ENCODE assay signal across 21 mouse cellular contexts in the genomic region with DNA sequence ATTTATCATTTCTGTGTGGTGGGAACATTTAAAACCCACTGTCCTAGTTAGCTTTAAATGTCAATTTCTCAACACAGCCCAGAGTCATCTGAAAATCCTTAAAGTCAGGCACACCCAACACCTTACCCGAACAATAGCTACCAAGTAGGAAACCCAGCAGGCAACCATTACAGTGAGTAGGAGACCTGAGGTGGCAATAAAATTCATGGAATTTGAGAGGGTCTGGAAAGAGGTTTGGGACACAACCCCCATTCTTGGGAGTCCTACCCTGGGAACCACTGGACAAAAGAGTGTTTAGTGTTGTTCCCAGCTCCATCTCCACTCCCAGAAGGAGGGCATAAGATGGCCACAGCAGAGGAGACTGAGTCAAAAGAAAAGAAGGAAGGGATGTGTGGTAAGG. TPM values are rescaled to one million over a fixed set of nuclear protein-coding genes. Genes with fewer than 3 reads are reported as not detected.
DNase-seq lines count a peak whose midpoint lies in the region; TF ChIP-seq lines count a peak whose summit lies in the region.
"Had no signal": no experiment of that assay in that cellular context is flagged by ENCODE, and none has a peak within 500 bp of the region (broad histone marks: within the 10 kb centered on the region; RNA-seq: fewer than 3 reads in every experiment).

No protein-coding gene starts in this region.

- TF ChIP-seq POLR2A in olfactory bulb, adult 2 months (IDR thresholded peaks at IDR 0.05; ENCODE audit: insufficient read depth, low read depth, low read length): no peak

- 95% methylated on average over 1 of the region's 1 CpGs for WGBS in olfactory bulb, adult 2 months

- H3K27ac ChIP-seq in olfactory bulb, adult 2 months (ENCODE audit: insufficient read depth, low read depth, low read length): peak overlapping the region; percentile 87
- H3K27ac ChIP-seq: embryonic facial prominence, embryonic 10.5 days; embryonic facial prominence, embryonic 12.5 days; forebrain, embryonic 13.5 days; forebrain, embryonic 15.5 days had no signal

- no peak for TF ChIP-seq CTCF in olfactory bulb, adult 2 months (IDR thresholded peaks at IDR 0.05; ENCODE audit: insufficient read depth, low read depth, low read length)

- no peak overlapping the region for H3K4me3 ChIP-seq in olfactory bulb, adult 2 months (ENCODE audit: insufficient read depth, low read depth, low read length)
- H3K4me3 ChIP-seq: embryonic facial prominence, embryonic 10.5 days; embryonic facial prominence, embryonic 12.5 days; forebrain, embryonic 13.5 days; forebrain, embryonic 15.5 days had no signal

- DNase-seq in ES-CJ7 (ENCODE audit: low read depth, low spot score): peak; percentile 83
- peak; percentile 98 for DNase-seq in R1 (ENCODE audit: low read depth, low spot score)
- no peak for DNase-seq in kidney, adult 9 months
- no peak for DNase-seq in gastrocnemius, postnatal 10 days
- DNase-seq: adrenal gland, adult 8-10 months; adrenal gland, postnatal 14 days; adrenal gland, postnatal 36 days; B cell, adult 2 months; cerebellum, adult 11-12 months; cerebellum, adult 2 months; cerebellum, adult 9-10 months; cerebellum, postnatal 10 days; cerebellum, postnatal 25 days; forebrain, postnatal 0 days had no signal

- peaks cover 9% of the 10 kb centered on the region for H3K4me1 ChIP-seq in olfactory bulb, adult 2 months (ENCODE audit: control insufficient read depth, insufficient read depth, low read length)
- H3K4me1 ChIP-seq: embryonic facial prominence, embryonic 10.5 days; embryonic facial prominence, embryonic 12.5 days; forebrain, embryonic 13.5 days; forebrain, embryonic 15.5 days had no signal

RNA-seq across cellular contexts. Expression of a gene that starts 16.6 kb away (rescaled TPM):
- 128 TPM in 1 of 2 replicates, not detected in the other for polyA plus RNA-seq in olfactory bulb, adult 2 months (2012; ENCODE audit: insufficient read depth, insufficient read length, low replicate concordance, missing spikeins)
- total RNA-seq in gastrocnemius, postnatal 10 days (2021): 1 to 10 TPM; 2.8 to 3.1 TPM
- total RNA-seq: CH12.LX had no signal
- polyA plus RNA-seq: G1E had no signal

Comparison
In these comparisons a context has a peak if more than half of its experiments do, and no peak if none do; other contexts are left out.
1. DNase-seq: peak in ES-CJ7 (single experiment) and R1 (single experiment); none in kidney, adult 9 months (single experiment) and gastrocnemius, postnatal 10 days (single experiment).